Mouse (Mus musculus) E14TG2a.4 (cell line): ENCODE measurements at regions not wholly inside any gene's neighbourhood (a gene's known extent, or its start where the extent isn't known, plus 50 kb on each side); places are given as distances from the start of the nearest gene placed in this dataset.

Experiments
- H3K27me3 ChIP-seq: 2 replicates; pipeline ENCODE4 v1.6.1; 2014; ENCODE audit warnings: low read length, control low read depth; ENCODE audit not compliant: insufficient read depth
- H3K36me3 ChIP-seq: 2 replicates; pipeline ENCODE4 v1.6.1; 2014; ENCODE audit warnings: low read length, control low read depth; ENCODE audit not compliant: insufficient read depth
- H3K4me1 ChIP-seq: replicated peaks from 2 replicates; pipeline ENCODE4 v1.6.1; 2014; ENCODE audit warnings: low read depth, low read length, control low read depth
- H3K4me3 ChIP-seq: replicated peaks from 2 replicates; pipeline ENCODE4 v1.5.1; 2014; ENCODE audit warnings: mild to moderate bottlenecking, low read length
- H3K9me3 ChIP-seq: 2 replicates; pipeline ENCODE4 v1.6.1; 2014; ENCODE audit warnings: low read length, control low read depth
- CTCF ChIP-seq: conservative IDR thresholded peaks from 2 replicates; pipeline ENCODE4 v1.5.1; 2014; ENCODE audit warnings: low read length
- NANOG ChIP-seq: IDR thresholded peaks from 2 replicates; pipeline ENCODE4 v1.6.1; 2014; ENCODE audit warnings: borderline replicate concordance, low read length, mixed read lengths
- POU5F1 ChIP-seq: IDR thresholded peaks from 2 replicates; pipeline ENCODE4 v1.6.1; 2014; ENCODE audit warnings: low read length, borderline replicate concordance

DNA sequence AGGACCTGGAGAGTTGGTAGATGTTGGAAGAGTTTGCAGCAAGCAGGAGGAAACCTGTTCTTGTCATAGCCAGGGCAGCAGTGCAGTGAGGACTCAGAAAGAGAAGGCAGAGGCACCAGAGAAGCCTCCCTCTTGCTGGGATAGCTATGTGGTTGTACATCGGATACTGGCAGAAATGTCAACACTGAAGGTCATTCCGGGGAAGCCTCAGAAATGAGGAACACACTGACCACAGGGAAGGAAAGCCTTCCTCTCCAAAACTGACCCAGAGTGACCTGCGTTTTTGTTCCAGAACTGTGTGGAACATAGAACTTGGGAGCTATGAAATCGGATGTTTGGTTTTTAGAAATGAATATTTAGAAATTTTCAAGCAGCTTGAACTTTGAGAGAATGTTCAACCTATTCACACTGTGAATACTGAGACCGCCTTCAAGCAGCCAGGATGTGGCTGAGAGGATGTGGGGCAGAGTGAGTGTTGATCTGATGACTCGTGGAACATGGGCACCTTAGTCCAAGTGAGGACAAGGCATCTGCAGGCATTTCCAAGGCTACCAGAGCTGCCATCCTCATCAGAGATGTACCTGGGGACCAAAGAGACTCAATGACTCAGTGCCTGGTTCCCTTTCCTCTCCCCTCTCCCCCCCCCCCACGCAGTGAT lies 85.3 kb upstream of the S1pr3 start:
- Histone ChIP-seq H3K36me3 (no peaks in the 10 kb centered on the region), H3K4me3 (no peak overlapping the region), H3K27me3 (no peaks in the 10 kb centered on the region), H3K9me3 (no peaks in the 10 kb centered on the region), H3K4me1 (no peaks in the 10 kb centered on the region)
- TF ChIP-seq CTCF (no peak), NANOG (no peak), POU5F1 (no peak)

DNA sequence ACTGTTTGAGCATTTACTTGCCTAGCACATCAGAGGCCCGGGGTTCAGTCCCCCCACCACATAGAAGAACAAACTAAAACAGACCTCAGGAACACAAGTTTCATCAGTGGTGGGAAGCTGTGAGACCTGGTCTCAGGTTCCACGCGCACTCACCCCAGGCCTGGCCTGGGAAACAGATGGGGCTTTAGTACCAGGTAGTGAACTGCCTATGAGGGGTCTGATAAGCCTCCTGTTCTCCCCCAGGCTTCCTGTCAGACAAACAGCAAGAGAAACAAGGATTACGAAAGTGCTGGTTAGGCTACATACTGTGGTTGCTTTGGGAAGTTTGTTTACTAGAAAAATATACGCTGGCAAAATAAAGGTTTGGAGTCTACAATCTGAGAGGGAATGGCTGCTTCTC lies 83.7 kb upstream of the S1pr3 start:
- peaks cover 4% of the 10 kb centered on the region; the same call in 1 of the 2 replicates for H3K9me3 ChIP-seq
- H3K4me1 ChIP-seq = no peaks in the 10 kb centered on the region
- no peaks in the 10 kb centered on the region for H3K27me3 ChIP-seq
- H3K4me3 ChIP-seq = no peak overlapping the region
- TF ChIP-seq CTCF (no peak), POU5F1 (no peak), NANOG (no peak)
- no peaks in the 10 kb centered on the region for H3K36me3 ChIP-seq

DNA sequence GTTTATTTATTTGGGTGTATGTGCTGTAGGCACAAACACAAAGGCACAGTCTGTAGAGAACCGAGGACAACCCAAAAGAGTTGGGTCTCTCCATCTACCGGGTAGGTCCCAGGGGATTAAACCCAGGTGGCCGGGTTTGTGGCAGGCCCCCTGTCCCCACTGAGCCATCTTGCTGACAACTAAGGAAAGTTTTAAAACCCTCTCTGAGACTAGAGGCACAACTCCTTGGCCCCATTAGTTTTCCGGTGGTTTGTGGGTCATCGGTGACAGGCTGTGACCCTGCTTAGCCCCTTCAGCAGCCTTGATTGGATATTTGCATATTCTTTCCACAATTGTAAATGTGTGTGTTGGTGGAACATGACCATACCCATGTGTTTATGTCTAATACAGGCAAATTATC lies 83.1 kb upstream of the S1pr3 start:
- Histone ChIP-seq H3K27me3 (no peaks in the 10 kb centered on the region), H3K9me3 (peaks cover 4% of the 10 kb centered on the region; the same call in 1 of the 2 replicates), H3K4me1 (no peaks in the 10 kb centered on the region), H3K36me3 (no peaks in the 10 kb centered on the region), H3K4me3 (no peak overlapping the region)
- TF ChIP-seq CTCF (no peak), NANOG (no peak)

DNA sequence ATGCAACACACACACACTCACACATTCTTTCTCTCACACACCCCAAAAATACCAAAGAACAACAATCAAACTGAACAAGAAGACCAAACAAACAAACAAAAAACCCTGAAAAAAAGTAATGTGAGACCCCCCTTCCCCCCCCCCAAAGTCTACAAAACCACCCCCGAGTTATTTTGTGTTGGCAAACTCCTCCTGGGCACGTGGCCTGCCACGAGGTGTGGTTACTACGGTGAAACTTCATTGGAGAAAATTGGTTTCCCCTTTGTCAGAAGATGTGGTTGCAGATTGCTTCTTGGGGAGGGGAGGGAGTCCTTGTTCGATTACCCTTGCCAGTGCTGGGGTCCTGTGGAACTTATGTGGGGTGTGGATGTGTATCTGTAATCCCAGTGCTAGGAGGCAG lies 82.3 kb upstream of the S1pr3 start:
- Histone ChIP-seq H3K36me3 (no peaks in the 10 kb centered on the region), H3K4me3 (no peak overlapping the region), H3K27me3 (no peaks in the 10 kb centered on the region), H3K9me3 (peaks cover 4% of the 10 kb centered on the region; the same call in 1 of the 2 replicates), H3K4me1 (no peaks in the 10 kb centered on the region)
- TF ChIP-seq POU5F1 (no peak), CTCF (no peak), NANOG (no peak)

DNA sequence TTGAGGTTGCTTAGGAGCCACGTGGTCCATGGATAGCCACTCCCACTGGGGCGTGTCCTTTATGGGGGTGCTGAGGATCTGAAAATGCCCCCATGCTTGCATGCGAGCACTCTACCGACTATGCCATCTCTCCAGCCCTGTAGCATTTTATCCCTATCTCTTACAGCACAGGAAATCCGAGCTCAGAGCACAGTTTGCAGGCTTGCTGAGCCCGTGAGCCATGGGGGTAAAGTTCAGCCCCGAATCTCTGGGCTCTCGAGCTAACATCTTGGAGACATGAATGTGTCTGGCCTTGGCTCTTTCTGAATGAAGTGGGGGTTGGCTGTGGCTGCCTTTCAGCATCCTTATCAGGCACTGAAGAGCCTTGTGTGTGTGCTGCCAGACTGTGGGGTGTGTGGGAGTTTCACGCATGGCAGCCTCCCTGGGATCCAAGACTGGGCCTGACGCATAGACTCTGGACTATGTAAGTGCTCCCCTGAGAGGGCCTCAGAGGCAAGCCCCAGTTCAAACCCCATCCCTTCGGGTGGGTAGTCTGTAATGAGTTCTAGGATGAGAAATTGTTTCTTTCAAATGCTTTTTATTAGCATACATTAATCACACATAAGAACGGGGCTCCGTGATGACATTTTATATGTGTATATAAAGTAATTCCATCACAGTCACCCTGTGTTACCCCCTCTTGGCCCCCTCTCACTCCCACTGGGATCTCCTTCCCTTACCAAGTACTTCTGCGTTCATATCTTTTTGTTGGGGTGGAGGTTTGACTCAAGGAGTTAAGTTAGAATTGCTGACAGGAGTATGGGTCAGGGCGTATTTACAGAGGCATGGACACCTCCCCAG lies 80.1 kb upstream of the S1pr3 start:
- H3K9me3 ChIP-seq = peaks cover 4% of the 10 kb centered on the region; the same call in 1 of the 2 replicates
- TF ChIP-seq POU5F1 (no peak), NANOG (no peak), CTCF (no peak)
- no peaks in the 10 kb centered on the region for H3K27me3 ChIP-seq
- H3K36me3 ChIP-seq = no peaks in the 10 kb centered on the region
- H3K4me1 ChIP-seq = no peaks in the 10 kb centered on the region
- H3K4me3 ChIP-seq = no peak overlapping the region

DNA sequence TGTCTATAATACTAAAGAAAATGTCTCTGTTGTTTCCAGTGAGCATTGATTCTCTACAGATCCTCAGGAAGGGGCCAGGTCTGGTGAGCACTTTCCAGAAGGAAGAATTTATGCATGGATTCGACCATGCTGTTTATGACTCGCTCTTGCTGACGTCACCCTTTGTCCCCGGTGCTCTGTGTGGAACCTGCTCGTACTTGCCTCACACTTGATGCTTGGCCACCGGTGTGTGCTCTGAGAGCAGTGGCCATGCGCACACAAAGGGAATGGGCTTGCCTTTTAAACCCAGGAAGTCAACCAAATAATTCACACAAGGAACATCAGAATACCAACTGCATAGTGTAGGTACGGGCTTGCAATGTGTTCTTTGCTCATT lies 79.5 kb upstream of the S1pr3 start:
- Histone ChIP-seq H3K9me3 (peaks cover 4% of the 10 kb centered on the region; the same call in 1 of the 2 replicates), H3K27me3 (no peaks in the 10 kb centered on the region), H3K4me3 (no peak overlapping the region), H3K4me1 (no peaks in the 10 kb centered on the region), H3K36me3 (no peaks in the 10 kb centered on the region)
- TF ChIP-seq NANOG (no peak), POU5F1 (no peak), CTCF (no peak)

DNA sequence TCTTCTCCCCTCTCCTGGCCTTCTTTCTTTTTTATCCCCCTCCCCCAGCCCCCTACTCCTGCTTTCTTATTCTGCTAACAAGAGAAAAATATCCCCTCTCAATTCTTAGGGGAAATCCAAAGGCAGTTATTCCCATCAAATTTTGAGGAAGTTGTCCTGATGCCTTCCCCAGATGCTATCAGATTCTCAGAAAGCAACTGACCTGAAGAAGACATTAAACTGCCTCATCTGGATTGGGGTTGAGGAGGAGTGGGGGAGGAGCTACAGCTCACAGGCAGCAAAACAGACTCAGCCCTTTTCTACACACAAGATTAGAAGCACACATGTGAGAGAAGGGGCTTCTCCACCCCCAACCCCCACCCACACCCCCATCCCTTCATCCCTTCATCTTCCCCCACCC lies 78.7 kb upstream of the S1pr3 start:
- TF ChIP-seq CTCF (no peak), NANOG (no peak), POU5F1 (no peak)
- Histone ChIP-seq H3K9me3 (peaks cover 4% of the 10 kb centered on the region; the same call in 1 of the 2 replicates), H3K27me3 (no peaks in the 10 kb centered on the region), H3K4me3 (no peak overlapping the region), H3K36me3 (no peaks in the 10 kb centered on the region), H3K4me1 (no peaks in the 10 kb centered on the region)

DNA sequence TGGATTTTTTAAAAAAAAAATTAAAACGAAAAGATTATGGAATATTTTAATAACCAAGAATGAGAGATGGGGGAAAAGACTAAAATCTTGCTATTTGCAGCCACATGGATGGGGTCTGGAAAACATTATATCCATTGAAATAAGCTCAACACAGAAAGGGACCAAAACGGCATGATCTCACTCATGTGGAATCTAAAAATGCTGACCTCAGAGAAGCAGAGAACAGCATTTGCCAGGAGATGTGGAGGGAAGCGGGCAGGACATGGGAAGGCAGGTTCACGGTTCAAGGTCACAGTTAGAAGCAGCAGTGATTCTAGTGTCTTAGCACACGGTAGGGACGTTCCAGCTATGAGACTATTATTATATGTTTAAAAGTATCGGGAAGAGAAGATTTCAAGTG lies 76.2 kb upstream of the S1pr3 start:
- TF ChIP-seq NANOG (no peak), CTCF (no peak), POU5F1 (no peak)
- Histone ChIP-seq H3K36me3 (no peaks in the 10 kb centered on the region), H3K27me3 (no peaks in the 10 kb centered on the region), H3K9me3 (peaks cover 4% of the 10 kb centered on the region; the same call in 1 of the 2 replicates), H3K4me1 (no peaks in the 10 kb centered on the region), H3K4me3 (no peak overlapping the region)
